Mouse (Mus musculus) large intestine, adult 2 months (tissue): ENCODE data around the gene Mllt6. TPM values are rescaled to one million over a fixed set of nuclear protein-coding genes. Genes with fewer than 3 reads are reported as not detected.
"Not testable (repeated sequence)": the region's sequence is repeated elsewhere in the genome, so short reads cannot be mapped to it uniquely, and the experiment has no call there.

Experiments used
- DNase-seq: peaks from one replicate; pipeline ENCODE4 v3.0.0-alpha.2; 2012; ENCODE audit warnings: low read depth, low spot score
- whole genome bisulfite sequencing: fragments of 180-500 bp; shearing (Covaris S2); methylation state at CpG from one replicate; pipeline ENCODE4 v1.1.7; 2018; 5-methylcytosine and 5-hydroxymethylcytosine counted together
- polyA plus RNA-seq: library from polyadenylated mRNA; depleted of rRNA; stranded (reverse); fragments of >200 nt; gene quantifications from 2 replicates; pipeline ENCODE4 v1.2.3, GENCODE M21; 2012

The Mllt6 gene
- polyA plus RNA-seq, 1 experiment, result 15.8 TPM

- WGBS, result under 1% methylated on average over 35 of the region's 35 CpGs
Measured at GRCm38 (mm10) chr11:97703039-97703826, 40.0 kb downstream of the Mllt6 start, which contains the start of gene Psmb3. Gene Psmb3, plus strand, starts transcription at chr11:97703399.

DNA sequence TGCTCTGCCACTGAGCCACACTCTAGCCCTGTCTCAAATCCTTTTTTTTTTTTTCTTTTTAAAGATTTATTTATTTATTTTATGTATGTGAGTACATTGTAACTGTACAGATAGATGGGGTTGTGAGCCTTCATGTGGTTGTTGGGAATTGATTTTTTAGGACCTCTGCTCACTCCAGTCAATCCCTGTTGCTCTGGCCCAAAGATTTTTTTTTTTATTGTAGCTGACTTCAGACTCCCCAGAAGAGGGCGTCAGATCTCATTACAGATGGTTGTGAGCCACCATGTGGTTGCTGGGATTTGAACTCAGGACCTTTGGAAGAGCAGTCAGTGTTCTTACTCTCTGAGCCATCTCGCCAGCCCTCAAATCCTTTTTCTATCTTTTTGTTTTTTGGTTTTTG, 46.9 kb downstream of the Mllt6 start:
- DNase-seq, result not testable (repeated sequence)

More at GRCm38 (mm10) chr11:97703039-97703826, 40.0 kb downstream of the Mllt6 start, which contains the start of gene Psmb3:
- DNase-seq, result peak; percentile 100

GRCm38 (mm10) chr11:97711200-97711900, 48.1 kb downstream of the Mllt6 start:
- no peak for DNase-seq
- 57% methylated on average over 13 of the region's 13 CpGs for WGBS

More for the DNA sequence above, 46.9 kb downstream of the Mllt6 start:
- 70% methylated on average over 2 of the region's 2 CpGs for WGBS

- DNase-seq, result no peak
- 93% methylated on average over 15 of the region's 15 CpGs for WGBS
Measured at GRCm38 (mm10) chr11:97712286-97712685, 49.1 kb downstream of the Mllt6 start.

DNA sequence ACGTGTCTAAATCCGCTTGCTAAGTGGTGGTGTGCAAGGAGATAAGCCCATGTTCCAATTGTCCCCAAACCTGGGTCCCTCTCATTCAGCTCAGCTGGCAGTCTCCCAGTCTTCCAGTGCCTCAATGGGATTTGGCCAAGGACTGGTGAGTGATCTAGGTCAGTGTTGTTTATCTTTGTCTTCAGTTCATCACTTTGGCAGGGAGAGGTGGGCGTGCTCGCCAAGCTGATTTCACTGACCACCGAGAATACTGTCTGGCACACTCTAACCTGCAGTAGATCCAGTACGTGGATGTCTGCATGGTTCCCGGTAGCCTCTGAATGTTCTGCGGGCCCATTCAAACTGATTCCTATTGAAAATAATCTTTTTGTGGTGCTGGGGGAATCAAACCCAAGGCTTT, 50.7 kb downstream of the Mllt6 start:
- DNase-seq, result no peak
- WGBS, result 75% methylated on average over 8 of the region's 8 CpGs

DNA sequence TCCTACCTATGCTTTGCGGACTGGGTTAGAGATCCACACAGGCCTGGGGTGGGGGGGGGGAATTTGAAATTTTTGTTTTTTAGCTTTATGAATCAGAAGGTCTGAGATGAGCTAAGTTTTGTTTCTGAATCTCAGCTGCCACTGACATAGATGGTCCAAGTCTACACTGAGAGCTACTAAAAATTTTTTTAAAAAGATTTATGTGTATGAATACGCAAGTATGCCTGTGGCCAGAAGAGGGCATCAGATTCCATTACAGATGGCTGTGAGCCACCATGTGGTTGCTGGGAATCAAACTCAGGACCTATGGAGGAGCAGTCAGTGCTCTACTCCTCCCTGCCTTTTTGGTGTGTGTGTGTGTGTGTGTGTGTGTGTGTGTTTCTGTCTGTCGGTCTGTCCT, 51.1 kb downstream of the Mllt6 start:
- DNase-seq, result no peak
- 94% methylated on average over 3 of the region's 3 CpGs for WGBS

GRCm38 (mm10) chr11:97714784-97715760, 51.9 kb downstream of the Mllt6 start:
- no peak for DNase-seq
- WGBS, result 78% methylated on average over 14 of the region's 14 CpGs

GRCm38 (mm10) chr11:97716021-97716420, 52.8 kb downstream of the Mllt6 start:
- WGBS, result 94% methylated on average over 8 of the region's 8 CpGs
- no peak for DNase-seq

DNA sequence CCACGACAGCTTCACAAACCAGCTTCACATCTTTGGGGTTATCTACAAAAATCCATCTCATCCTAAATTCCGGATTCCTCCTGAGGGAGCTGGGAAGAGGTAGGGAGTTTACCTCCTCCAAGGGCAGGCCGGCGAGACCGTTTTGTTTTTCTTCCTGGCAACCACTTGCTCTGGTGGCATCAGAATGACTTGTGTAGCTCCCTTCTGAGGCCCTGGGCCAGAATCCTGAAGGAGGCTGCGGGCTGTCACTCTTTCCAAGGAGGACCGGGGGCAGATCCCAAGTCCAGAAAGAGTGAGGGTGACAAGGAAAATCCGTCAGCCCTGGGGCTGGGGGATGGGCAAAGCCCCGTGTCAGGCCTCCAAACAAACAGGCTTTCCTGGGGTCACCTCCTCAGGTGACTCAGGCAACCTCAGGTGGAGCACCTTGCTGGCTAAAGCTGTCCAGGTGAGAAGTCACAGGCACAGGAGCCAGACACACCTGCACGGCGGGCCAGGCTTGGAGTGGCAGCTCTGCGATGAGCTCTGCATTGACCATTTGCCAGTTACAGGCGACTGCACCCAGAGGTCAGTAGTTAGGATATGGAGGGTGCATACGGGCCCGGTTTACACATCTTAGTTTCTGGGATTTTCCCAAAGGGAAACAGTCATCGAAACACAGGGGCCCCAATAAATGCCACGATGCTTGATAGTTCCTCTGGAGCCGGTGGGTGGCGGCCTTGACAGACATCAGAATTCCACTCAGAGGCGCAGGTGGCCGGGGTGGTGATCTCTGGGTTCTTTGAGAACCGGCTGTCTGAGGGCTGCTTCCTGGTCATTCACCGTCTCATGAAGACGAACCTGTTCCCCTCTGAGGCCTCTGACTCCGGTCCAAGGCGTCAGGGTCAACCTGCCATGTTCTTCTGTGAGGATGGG, 54.4 kb downstream of the Mllt6 start:
- no peak for DNase-seq
- WGBS, result 84% methylated on average over 26 of the region's 26 CpGs

DNA sequence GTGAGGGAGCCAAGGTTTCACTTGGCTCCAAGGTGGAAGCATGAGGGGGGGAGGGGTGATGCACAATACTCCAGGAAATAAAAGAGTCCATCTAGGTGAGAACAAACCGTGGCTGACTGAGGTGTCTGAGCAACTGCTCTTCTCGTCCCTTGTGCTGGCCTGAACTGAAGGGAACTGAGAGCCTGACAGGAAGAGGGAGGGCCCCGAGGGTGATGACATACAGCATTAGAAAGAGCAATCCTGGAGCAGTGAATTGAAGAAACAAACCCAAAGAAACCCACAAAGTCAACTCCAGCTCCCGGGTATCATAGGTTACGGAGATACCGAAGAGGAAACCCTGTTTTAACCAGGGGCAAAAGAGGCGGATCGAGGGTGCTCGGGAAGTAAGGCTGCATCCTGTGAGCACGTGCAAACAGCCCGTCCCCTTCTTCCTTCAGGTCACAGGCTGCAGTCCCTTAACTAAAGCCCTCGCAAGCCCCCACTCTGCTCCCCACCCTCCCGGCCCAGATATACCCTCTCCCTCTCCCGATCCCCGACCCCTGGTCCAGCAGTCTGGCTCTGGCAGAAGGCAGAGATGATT, 55.2 kb downstream of the Mllt6 start:
- WGBS, result 81% methylated on average over 15 of the region's 15 CpGs
- no peak for DNase-seq

DNA sequence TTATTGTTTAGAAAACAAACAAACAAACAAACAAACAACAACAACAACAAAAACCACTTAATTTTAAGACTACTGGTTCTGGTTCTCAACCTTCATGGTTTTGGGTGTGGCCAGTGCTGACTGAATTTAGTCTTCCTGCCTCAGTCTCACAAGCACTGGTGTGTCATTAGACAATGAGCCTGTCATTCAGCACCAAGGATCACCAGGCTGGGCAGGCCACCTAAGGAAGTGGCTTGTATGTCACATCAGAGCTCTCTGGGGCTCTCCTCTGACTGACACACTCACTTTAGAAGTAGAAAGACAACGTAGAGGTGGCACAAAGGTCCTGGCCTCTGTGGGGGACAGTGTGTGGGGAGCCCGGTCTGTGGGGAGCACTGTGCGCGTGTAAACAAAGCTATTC, 55.8 kb downstream of the Mllt6 start:
- DNase-seq, result no peak
- 84% methylated on average over 4 of the region's 4 CpGs for WGBS

- 88% methylated on average over 4 of the region's 4 CpGs for WGBS
- no peak for DNase-seq
Measured at GRCm38 (mm10) chr11:97721338-97721737, 58.1 kb downstream of the Mllt6 start.

DNA sequence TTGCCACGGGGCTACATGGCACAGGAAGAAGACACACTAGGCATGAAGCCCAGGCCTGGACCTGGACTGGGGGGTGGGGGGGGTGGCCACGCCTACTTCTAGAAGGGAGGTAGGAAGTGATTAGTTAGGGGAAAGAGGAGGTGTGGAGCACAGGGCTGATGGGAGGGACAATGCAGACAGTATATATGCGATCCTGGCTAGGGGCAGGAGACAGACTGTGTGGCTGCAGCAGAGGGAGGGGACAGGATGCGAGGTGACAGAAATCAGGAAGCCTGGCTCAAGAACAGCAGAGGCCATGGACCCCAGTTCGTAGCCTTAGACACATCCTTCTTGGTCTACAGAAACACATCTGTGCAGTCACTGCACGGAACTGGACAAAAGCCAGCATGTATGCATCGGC, 60.5 kb downstream of the Mllt6 start:
- DNase-seq, result no peak
- WGBS, result 71% methylated on average over 7 of the region's 7 CpGs

DNA sequence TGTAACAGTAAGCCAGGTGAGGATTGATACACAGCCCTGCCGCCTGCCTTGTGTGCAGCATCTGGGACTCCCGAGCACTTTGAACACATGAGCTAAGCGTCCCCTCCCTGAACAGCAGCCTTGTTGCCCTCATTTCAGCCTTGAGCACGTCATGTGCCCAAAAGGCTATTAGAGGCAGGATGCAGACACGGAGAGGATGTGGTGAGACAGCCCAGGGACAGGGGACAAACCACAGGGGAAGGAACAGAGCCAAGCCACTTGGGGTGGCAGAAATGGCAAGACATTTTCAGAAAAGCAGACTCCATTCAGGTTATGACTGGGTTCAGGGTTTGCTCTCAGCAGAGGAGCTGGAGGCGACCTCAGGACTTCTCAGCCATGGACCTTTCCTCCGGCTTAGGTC, 65.1 kb downstream of the Mllt6 start:
- WGBS, result 74% methylated on average over 7 of the region's 7 CpGs
- DNase-seq, result no peak

- WGBS, result 83% methylated on average over 7 of the region's 7 CpGs
Measured at GRCm38 (mm10) chr11:97728730-97729129, 65.5 kb downstream of the Mllt6 start.

DNA sequence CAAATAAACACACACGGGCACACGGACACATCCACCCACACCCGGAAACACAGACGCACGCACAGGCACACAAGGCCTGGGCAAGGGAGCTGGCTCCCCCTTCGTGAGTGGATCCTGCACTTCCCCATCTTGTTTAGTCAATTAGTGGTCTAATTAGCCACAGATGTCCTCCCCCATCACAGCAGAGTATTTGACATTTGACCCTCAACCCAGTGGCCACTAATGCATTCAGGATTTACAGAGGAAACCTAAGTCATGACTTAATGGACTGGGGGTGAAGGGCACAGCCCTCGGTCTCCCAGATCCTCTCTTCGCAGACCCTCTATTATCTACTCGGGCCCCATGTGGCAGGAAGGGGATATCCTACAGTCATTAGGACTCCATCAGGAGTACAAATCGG, 70.5 kb downstream of the Mllt6 start:
- no peak for DNase-seq
- 65% methylated on average over 10 of the region's 10 CpGs for WGBS

More at GRCm38 (mm10) chr11:97728730-97729129, 65.5 kb downstream of the Mllt6 start:
- no peak for DNase-seq

GRCm38 (mm10) chr11:97734810-97735209, 71.6 kb downstream of the Mllt6 start:
- WGBS, result 83% methylated on average over 5 of the region's 5 CpGs
- DNase-seq, result not testable (repeated sequence)
